Mouse (Mus musculus) urinary bladder, postnatal 36 days (tissue): ENCODE measurements at regions not wholly inside any gene's neighbourhood (a gene's known extent, or its start where the extent isn't known, plus 50 kb on each side); places are given as distances from the start of the nearest gene placed in this dataset.
A peak's percentile ranks its signal among the peaks of the same experiment; 100 is the strongest.

ENCODE experiments used
- DNase-seq, 2 experiments: peaks; one replicate each; pipeline ENCODE4 v3.0.0; 2022; ENCODE audit warnings: low spot score in 2 of 2, mixed read lengths in 1 of 2

DNA sequence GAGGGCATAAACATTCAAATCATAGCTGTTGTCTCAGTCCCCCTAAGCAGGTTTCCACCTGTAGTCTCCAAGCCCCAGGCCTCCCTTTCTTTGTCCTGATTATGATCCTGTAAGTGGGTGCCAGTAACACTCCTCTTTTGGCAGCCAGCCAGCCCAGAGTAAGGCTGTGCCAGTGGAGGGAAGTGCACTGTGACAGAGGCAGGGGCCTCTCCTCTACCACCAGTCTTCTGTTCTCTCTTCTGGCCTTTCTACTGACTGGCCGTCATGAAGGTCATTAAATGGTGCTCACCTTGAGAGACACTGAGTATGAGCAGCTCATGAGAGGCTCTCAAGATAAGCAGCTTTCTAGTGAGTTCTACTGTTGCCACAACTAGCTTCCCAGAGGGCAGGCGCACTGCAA lies 63.5 kb upstream of the Met start:
- DNase-seq: peak; percentile 23 to 29

DNA sequence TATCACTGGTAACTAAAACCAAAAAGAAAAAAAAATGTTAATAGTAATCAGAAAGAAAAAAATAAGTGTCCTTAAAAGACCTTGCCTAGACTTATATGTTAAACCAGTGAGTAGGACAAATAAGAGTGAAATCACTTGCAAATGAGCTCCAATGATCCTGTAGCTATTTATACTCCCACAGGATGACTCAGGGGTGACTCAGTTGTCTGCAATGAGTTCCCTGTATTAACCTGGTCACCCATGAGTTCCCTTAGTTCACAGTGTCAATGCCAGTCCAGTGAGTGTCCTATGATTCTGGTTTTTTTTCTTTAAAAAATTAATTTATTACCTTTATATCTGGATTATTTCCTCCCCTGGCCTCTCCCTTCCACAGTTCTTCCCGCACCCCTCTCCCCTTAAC lies 55.5 kb upstream of the Met start:
- no peak for DNase-seq

DNA sequence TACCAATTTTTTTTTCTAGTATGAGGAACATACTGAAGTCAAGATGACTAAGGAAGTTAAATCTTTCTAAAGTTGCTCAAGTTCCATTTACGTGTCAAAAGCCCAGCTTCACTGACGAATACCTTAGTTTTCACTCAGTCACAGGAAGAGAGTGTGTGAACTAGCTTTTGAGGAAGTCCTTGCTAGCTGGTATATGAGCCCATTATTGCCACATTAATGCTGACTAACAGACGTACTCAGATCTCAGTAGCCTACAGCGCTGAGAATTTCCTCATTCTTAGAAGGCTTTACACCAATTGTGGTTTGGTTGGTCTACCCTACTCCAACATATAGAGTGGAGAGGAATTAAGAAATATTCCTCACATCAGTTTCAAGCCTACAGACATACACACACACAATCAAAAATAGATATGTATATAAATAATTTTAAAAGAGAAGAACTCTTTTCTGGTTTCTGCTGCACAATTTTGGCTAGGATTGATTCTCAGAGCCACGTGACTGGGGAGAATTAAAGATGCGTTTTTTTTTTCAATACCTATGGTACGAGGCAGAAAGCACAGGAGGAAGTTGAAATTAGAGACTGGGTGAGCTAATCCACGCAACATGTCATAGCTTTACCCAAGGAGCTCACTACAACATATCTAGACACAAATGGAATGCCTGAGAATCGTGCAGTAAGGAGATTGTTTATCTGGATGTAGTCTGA lies 53.7 kb upstream of the Met start:
- no peak for DNase-seq

DNA sequence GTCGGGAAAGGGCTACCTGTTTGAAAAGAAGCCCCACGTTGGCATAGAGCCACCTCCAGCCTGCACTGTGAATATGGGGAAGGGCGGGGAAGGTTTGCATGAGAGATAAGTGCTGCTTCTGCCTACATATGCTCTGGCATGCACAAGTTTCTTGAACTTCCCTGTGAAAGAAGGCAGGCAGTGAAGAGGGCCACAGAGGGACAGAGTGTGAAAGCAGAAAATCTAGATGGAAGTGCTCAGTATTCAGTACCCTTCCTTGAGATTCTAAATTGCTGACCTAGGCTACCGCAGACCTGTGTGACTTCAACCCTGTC lies 53.2 kb upstream of the Met start:
- DNase-seq: no peak
